Mouse (Mus musculus) embryonic facial prominence, embryonic 10.5 days (tissue): Measurements from ENCODE around the gene Gm3264. TPM values are rescaled to one million over a fixed set of nuclear protein-coding genes. Genes with fewer than 3 reads are reported as not detected.
A peak's percentile ranks its signal among the peaks of the same experiment; 100 is the strongest.
"Not testable (repeated sequence)": the region's sequence is repeated elsewhere in the genome, so short reads cannot be mapped to it uniquely, and the experiment has no call there.

Source experiments
- DNase-seq: peaks from one replicate; pipeline ENCODE4 v3.0.0-alpha.2; 2017; ENCODE audit warnings: low spot score
- H3K27ac ChIP-seq: fragments of 300-500 bp; sonication (generic); replicated peaks from 2 replicates; pipeline ENCODE4 v1.5.1; 2016; ENCODE audit warnings: mild to moderate bottlenecking
- H3K27me3 ChIP-seq: fragments of 300-500 bp; sonication (generic); replicated peaks from 2 replicates; pipeline ENCODE4 v1.6.1; 2016; ENCODE audit warnings: low read depth, mild to moderate bottlenecking; ENCODE audit not compliant: poor library complexity, severe bottlenecking
- H3K36me3 ChIP-seq: fragments of 300-500 bp; sonication (generic); replicated peaks from 2 replicates; pipeline ENCODE4 v1.6.1; 2016; ENCODE audit warnings: mild to moderate bottlenecking, moderate library complexity
- H3K4me1 ChIP-seq: fragments of 300-500 bp; sonication (generic); 2 replicates; pipeline ENCODE4 v1.6.1; 2016
- H3K4me3 ChIP-seq: fragments of 300-500 bp; sonication (generic); 2 replicates; pipeline ENCODE4 v1.5.1; 2016; ENCODE audit warnings: mild to moderate bottlenecking, moderate library complexity
- H3K9me3 ChIP-seq: fragments of 300-500 bp; sonication (generic); 2 replicates; pipeline ENCODE4 v1.6.1; 2016; ENCODE audit warnings: mild to moderate bottlenecking
- WGBS: fragments of 180-500 bp; shearing (Covaris S2); methylation state at CpG from one replicate; pipeline ENCODE4 v1.1.7; 2016; 5-methylcytosine and 5-hydroxymethylcytosine counted together
- polyA plus RNA-seq: library from polyadenylated mRNA; unstranded; fragments of >200 nt; fragmentation: Nextera tagmentation; extraction: Ambion mirVana; gene quantifications from 2 replicates; pipeline ENCODE4 v1.2.1, GENCODE M21; 2016

Gm3264 gene
- polyA plus RNA-seq = 1.0 TPM in 2 replicates

- 4% methylated on average over 42 of the region's 59 CpGs for WGBS
- H3K27ac ChIP-seq = peak within 1 kb of the TSS; percentile 80
Observed at GRCm38 (mm10) chr14:4855299-4855980, at the start of gene Gm3264. Gene Gm3264 (plus strand): TSS chr14:4855576.

GRCm38 (mm10) chr14:4806421-4806820 lies 49.0 kb upstream of the Gm3264 start:
- H3K36me3 ChIP-seq, DNase-seq, H3K27me3 ChIP-seq, H3K27ac ChIP-seq, H3K4me3 ChIP-seq, H3K9me3 ChIP-seq, H3K4me1 ChIP-seq: not testable (repeated sequence)
- WGBS = 83% methylated on average over 6 of the region's 6 CpGs

More at GRCm38 (mm10) chr14:4855299-4855980, at the start of gene Gm3264:
- not testable (repeated sequence) for H3K9me3 ChIP-seq, H3K36me3 ChIP-seq, H3K27me3 ChIP-seq, H3K4me1 ChIP-seq
- peak; percentile 30 for DNase-seq
- H3K4me3 ChIP-seq = peak within 1 kb of the TSS; percentile 55

GRCm38 (mm10) chr14:4821950-4822349 lies 33.4 kb upstream of the Gm3264 start:
- not testable (repeated sequence) for H3K9me3 ChIP-seq, H3K4me1 ChIP-seq, H3K27ac ChIP-seq, H3K36me3 ChIP-seq, H3K27me3 ChIP-seq, DNase-seq, H3K4me3 ChIP-seq
- WGBS = 93% methylated on average over 4 of the region's 7 CpGs

GRCm38 (mm10) chr14:4837806-4838205 lies 17.6 kb upstream of the Gm3264 start, which contains the start of gene Gm3269:
Gene Gm3269 (plus strand): TSS chr14:4838106.
- H3K36me3 ChIP-seq, H3K4me3 ChIP-seq, H3K27me3 ChIP-seq, H3K27ac ChIP-seq, H3K4me1 ChIP-seq, H3K9me3 ChIP-seq, DNase-seq: not testable (repeated sequence)
- WGBS = 63% methylated on average over 1 of the region's 4 CpGs

- 100% methylated on average over 1 of the region's 3 CpGs for WGBS
- not testable (repeated sequence) for H3K27me3 ChIP-seq, DNase-seq, H3K27ac ChIP-seq, H3K36me3 ChIP-seq, H3K9me3 ChIP-seq, H3K4me3 ChIP-seq, H3K4me1 ChIP-seq
Observed at GRCm38 (mm10) chr14:4892116-4892515, 36.7 kb downstream of the Gm3264 start, which contains the start of gene Gm3278. Gene Gm3278 (plus strand): TSS chr14:4892416.

Other genes starting within 250 kb of the Gm3264 start
- not detected in 2 replicates for gene Gm8159, start 223.2 kb upstream of the Gm3264 start, polyA plus RNA-seq
- 0.12 TPM in 1 of 2 replicates, not detected in the other for gene Gm3239, start 191.4 kb upstream of the Gm3264 start, polyA plus RNA-seq
- gene Gm7876, start 146.3 kb upstream of the Gm3264 start, polyA plus RNA-seq = not detected in 2 replicates
- 0.51 and 0.60 TPM in 2 replicates for gene Gm3252, start 128.8 kb upstream of the Gm3264 start, polyA plus RNA-seq
- not detected in 2 replicates for gene Gm9602, start 79.2 kb upstream of the Gm3264 start, polyA plus RNA-seq
- gene Gm3269, start 17.5 kb upstream of the Gm3264 start, polyA plus RNA-seq = not detected in 2 replicates
- not detected in 2 replicates for gene Gm3278, start 36.8 kb downstream of the Gm3264 start, polyA plus RNA-seq
- gene Gm8297, start 128.4 kb downstream of the Gm3264 start, polyA plus RNA-seq = not detected in 2 replicates
- gene Gm3298, start 160.3 kb downstream of the Gm3264 start, polyA plus RNA-seq = 1.0 TPM in 1 of 2 replicates, not detected in the other
- not detected in 2 replicates for gene 4930555G01Rik, start 195.1 kb downstream of the Gm3264 start, polyA plus RNA-seq
- gene Gm8281, start 215.5 kb downstream of the Gm3264 start, polyA plus RNA-seq = 1.8 and 1.9 TPM in 2 replicates